Mouse (Mus musculus): ENCODE results near the gene Foxo3. TPM values are rescaled to one million over a fixed set of nuclear protein-coding genes. Genes with fewer than 3 reads are reported as not detected.

The Foxo3 gene
- polyA plus RNA-seq (2015; fragmentation: Nextera tagmentation; extraction: Ambion mirVana), result 6.9 and 7.5 TPM in 2 replicates

DNA sequence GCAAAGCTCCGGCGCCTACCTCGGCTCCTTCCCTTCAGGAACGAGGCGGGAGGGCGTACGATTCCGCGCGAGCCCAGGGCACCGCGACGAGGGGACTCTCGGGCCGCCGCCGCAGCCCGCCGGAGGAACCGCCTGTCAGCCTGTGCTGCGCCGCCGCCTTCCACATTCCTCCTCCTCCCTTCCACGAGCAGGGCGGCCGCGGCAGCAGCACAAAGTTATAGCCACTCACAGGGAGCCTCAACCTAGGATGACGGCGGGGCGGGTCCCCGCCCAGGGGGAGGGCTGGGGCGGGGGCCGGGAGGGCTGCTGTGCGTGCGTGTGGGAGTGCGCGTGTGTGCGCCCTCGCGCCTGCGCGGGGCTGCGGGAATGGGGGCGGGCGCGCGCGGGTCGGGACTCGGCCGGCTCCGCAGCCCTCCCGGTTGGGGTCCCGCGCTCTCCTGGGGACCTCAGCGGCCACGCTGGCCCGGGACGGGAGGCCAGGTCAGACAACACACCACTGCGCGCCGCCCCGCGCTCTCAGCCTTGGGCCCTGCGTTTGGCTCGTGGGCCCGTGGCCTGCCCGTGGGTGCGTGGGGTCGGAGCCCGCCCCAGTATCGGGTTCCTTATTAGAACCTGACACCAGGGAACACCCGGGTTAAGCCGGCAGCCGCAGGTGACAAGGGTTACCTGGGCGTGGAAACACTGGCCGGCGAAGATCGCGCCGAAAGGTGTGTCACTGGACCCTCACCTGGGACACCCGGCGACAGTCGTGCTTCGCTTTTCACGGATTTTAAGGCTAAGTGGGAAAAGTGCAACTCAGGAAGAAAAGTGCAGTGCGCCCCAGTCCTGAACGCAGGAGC is at the start of gene Foxo3:
Foxo3 (minus strand) TSS at position 249 of the 839 bp plus-strand sequence.

Other genes starting within 250 kb of the Foxo3 start
- gene Afg1l, start 201.8 kb upstream of the Foxo3 start, polyA plus RNA-seq (2015; fragmentation: Nextera tagmentation; extraction: Ambion mirVana), result 6.2 and 7.1 TPM in 2 replicates
- gene Snx3, start 225.3 kb upstream of the Foxo3 start, polyA plus RNA-seq (2015; fragmentation: Nextera tagmentation; extraction: Ambion mirVana), result 195 and 235 TPM in 2 replicates

Measured in skeletal muscle tissue, postnatal 0 days (tissue).